Mouse (Mus musculus) heart, adult 2 months (tissue): ENCODE data around the gene Ube2v1.

Experiments used
- CTCF ChIP-seq: fragments of 200-600 bp; IDR thresholded peaks from 2 replicates; pipeline ENCODE4 v1.8.1; 2022; ENCODE audit warnings: antibody characterized with exemption, mild to moderate bottlenecking, moderate library complexity
- EP300 ChIP-seq: fragments of 200-500 bp; IDR thresholded peaks from 2 replicates; pipeline ENCODE4 v1.6.1; 2011; ENCODE audit warnings: low read depth, low read length, control low read depth; ENCODE audit not compliant: insufficient read depth

DNA sequence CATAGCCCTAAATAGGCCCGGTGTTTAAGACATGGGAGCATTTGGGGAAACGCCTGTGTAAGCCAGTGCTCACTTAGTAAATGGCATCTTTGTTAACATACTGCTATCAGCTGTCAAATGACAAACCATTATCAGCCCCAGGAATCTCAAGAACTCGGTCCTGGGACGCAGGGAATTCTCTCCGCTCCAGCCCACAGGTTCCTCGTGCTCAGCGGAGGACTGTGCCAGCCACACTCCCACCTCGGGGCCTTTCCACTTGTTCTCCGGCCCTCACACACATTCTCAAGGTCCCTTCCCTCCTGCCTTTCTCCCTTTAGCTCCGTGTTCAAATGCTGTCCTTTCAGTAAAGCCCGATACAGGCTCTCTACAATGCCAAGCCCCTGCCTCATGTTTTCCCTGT lies 26.8 kb upstream of the Ube2v1 start:
- TF ChIP-seq CTCF (no peak), EP300 (no peak)
